Mouse (Mus musculus): Measurements from ENCODE around the gene Fam217a. TPM values are rescaled to one million over a fixed set of nuclear protein-coding genes. Genes with fewer than 3 reads are reported as not detected.
"Not testable (repeated sequence)": the region's sequence is repeated elsewhere in the genome, so short reads cannot be mapped to it uniquely, and the experiment has no call there.

The Fam217a gene
- 0.62 and 0.95 TPM in 2 replicates for polyA plus RNA-seq (2016; fragmentation: Nextera tagmentation; extraction: Ambion mirVana)

DNA sequence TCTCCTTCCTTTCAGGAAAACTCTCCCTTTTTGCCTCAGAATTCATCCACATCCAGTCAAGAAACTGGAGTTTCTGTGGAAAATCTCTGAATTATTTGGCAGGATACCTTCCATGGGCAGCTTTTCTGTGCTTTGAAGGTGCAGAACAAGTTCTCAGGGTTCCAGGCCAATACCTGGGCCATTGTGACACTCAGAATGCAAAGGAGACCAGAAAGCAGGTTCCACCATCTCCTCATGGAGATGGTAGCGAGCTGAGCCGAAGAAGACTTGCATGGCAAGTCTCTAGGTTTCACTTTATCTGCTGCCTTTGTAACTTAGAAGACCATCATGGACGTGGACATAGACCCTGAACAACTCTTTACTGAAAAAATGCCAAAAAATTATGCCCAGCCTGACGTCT, at the start of gene Fam217a, which contains the start of gene 4933417A18Rik:
TSS of gene Fam217a (minus strand) at position 101 of the 400 bp plus-strand sequence.
TSS of gene 4933417A18Rik (plus strand) at position 200 of the 400 bp plus-strand sequence.
- Histone ChIP-seq H3K27ac (replicated peaks) (no peak within 1 kb of the TSS), H3K36me3 (no peaks in the 10 kb centered on the region), H3K27me3 (ENCODE audit: low read depth, poor library complexity, severe bottlenecking) (no peaks in the 10 kb centered on the region), H3K4me3 (no peak within 1 kb of the TSS), H3K9me3 (replicated peaks) (no peaks in the 10 kb centered on the region), H3K4me1 (no peaks in the 10 kb centered on the region)
- WGBS = 88% methylated on average over 4 of the region's 4 CpGs
- DNase-seq (ENCODE audit: low spot score) = no peak

DNA sequence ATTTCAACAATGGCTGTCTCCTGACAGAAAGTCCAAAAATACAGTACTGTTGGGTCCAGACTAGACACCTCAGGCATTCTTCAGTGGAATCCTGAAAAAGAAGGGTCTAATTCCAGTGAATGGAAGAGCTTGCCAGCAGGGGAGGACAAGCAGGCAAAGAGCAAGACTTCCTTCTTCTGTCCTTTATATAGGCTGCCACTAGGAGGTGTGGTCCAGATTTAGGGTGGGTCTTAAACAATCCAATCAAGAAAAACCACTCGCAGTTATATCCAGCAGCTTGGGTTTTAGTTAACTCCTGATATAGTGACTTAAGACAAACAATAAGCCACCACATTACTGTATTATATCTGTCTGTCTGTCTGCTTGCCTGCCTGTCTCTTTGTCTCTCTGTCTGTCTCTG, 49.7 kb upstream of the Fam217a start:
- Histone ChIP-seq H3K27ac (replicated peaks) (no peak overlapping the region), H3K9me3 (replicated peaks) (no peaks in the 10 kb centered on the region), H3K27me3 (ENCODE audit: low read depth, poor library complexity, severe bottlenecking) (no peaks in the 10 kb centered on the region), H3K4me3 (no peak overlapping the region), H3K36me3 (peaks cover 25% of the 10 kb centered on the region), H3K4me1 (no peaks in the 10 kb centered on the region)
- no peak for DNase-seq (ENCODE audit: low spot score)
- WGBS = 77% methylated on average over 1 of the region's 1 CpGs

DNA sequence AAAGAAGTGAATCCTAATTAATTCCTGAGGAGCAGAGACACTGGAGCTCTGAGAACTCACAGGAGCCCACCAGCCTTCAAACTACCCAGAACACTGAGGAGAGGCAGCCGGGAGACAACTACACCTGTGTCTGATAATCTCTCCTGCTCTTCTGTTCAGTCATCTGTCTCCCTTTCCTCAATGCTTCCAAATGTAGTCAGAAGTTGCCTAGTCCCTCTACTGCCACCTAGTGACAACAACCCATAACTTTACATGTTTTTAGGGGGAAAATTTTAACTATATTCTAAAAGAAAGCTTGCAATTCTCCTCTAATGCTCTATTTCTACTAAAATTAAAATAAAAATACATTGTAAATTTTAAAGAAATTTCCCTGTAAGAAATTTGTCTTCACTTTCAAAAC, 49.0 kb upstream of the Fam217a start:
- WGBS = 42% methylated on average over 1 of the region's 1 CpGs
- DNase-seq (ENCODE audit: low spot score) = no peak
- H3K9me3 ChIP-seq (replicated peaks) = no peaks in the 10 kb centered on the region
- H3K27me3 ChIP-seq (ENCODE audit: low read depth, poor library complexity, severe bottlenecking) = no peaks in the 10 kb centered on the region
- no peaks in the 10 kb centered on the region for H3K4me1 ChIP-seq
- peaks cover 19% of the 10 kb centered on the region for H3K36me3 ChIP-seq
- H3K4me3 ChIP-seq = no peak overlapping the region
- H3K27ac ChIP-seq (replicated peaks) = no peak overlapping the region

DNA sequence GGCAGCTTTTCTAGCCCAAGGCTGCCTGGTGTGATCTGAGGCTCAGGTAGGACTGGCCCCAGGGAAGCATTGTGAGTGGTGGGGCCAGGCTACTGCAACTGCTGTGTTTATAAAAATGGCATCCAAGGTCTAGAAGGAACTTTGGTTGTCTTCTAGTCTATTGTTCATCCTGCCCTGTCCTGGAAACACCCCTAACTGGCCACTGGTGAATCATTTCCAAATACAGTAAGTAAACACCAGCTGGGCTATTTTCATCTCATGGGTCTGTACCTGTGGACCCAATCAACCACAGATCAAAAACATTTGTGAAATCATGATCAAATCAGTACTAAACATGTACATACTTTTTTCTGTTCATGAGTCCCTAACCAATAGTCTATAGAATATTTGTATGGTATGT, 48.3 kb upstream of the Fam217a start:
- H3K9me3 ChIP-seq (replicated peaks); H3K4me3 ChIP-seq; DNase-seq (ENCODE audit: low spot score); H3K27ac ChIP-seq (replicated peaks); H3K27me3 ChIP-seq (ENCODE audit: low read depth, poor library complexity, severe bottlenecking); H3K4me1 ChIP-seq: not testable (repeated sequence)
- peaks cover 12% of the 10 kb centered on the region for H3K36me3 ChIP-seq

DNA sequence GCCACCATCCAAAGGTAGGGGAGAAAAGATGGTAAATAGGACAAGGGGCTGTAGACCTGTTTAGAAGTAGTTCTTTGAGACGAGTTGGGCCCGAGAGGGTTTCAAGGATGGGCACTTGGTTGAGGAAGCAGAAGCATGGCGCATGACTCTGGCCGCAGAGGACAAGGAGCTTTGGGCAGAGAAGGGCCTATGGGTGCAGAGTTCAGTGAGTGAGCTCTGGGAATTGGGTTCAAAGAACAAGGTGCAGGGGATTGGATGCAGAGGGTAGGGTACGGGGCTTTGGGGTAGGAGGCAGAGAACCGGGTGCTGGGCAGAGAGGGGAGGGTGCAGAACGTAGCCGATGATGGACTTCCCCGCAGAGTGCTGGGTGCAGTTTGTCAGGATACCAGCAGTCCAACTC, 41.5 kb upstream of the Fam217a start:
- H3K36me3 ChIP-seq; H3K27ac ChIP-seq (replicated peaks); H3K4me3 ChIP-seq; DNase-seq (ENCODE audit: low spot score); H3K9me3 ChIP-seq (replicated peaks): not testable (repeated sequence)
- H3K27me3 ChIP-seq (ENCODE audit: low read depth, poor library complexity, severe bottlenecking) = peaks cover 44% of the 10 kb centered on the region
- 77% methylated on average over 9 of the region's 9 CpGs for WGBS
- peaks cover 18% of the 10 kb centered on the region for H3K4me1 ChIP-seq

DNA sequence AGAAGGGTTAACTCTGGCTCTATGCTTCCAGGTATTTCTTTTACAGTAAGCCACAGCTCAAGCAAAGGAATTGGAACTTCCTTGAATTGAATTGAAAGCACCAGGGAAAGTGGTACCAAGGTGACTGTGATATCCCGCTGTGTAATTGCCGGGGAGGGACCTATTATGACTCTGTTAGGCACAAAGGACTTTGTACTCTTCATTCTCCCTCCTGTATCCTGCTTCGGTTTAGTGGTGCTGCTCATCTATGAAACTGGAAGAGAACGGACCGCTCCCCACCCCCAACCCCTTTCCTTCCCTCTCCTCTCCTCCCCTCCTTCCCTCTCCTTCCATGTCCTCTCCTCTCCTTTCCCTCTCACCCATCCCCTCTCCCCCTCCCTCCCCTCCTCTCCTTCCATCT, 40.8 kb upstream of the Fam217a start:
- Histone ChIP-seq H3K27me3 (ENCODE audit: low read depth, poor library complexity, severe bottlenecking) (peaks cover 44% of the 10 kb centered on the region), H3K9me3 (replicated peaks) (no peaks in the 10 kb centered on the region), H3K4me3 (peak overlapping the region; percentile 62), H3K4me1 (peaks cover 18% of the 10 kb centered on the region), H3K36me3 (no peaks in the 10 kb centered on the region), H3K27ac (replicated peaks) (no peak overlapping the region)
- 4% methylated on average over 5 of the region's 5 CpGs for WGBS
- no peak for DNase-seq (ENCODE audit: low spot score)

DNA sequence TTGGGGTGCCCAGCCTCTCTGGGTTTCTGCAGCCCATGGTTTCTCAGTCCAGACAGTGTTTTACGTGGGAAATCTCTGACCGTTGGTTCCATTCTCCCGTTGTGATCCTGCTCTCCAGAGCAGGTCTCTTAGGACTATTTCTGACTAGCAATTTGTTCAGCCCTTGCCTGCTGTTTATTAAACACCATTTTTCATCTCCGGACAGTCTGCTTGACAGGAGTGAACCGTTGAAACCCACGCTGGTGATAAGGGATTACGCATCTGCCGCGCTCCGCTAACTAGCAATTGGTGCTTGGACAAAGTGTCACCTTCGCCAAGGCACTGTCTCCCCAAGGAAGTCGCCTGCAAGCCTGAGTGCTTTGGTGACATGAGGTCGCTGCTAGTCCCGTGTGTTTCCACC, 40.3 kb upstream of the Fam217a start:
- H3K36me3 ChIP-seq = no peaks in the 10 kb centered on the region
- no peak overlapping the region for H3K27ac ChIP-seq (replicated peaks)
- DNase-seq (ENCODE audit: low spot score) = peak; percentile 22
- 6% methylated on average over 14 of the region's 14 CpGs for WGBS
- H3K4me1 ChIP-seq = peaks cover 18% of the 10 kb centered on the region
- H3K27me3 ChIP-seq (ENCODE audit: low read depth, poor library complexity, severe bottlenecking) = peaks cover 44% of the 10 kb centered on the region
- peak overlapping the region; percentile 62 for H3K4me3 ChIP-seq
- no peaks in the 10 kb centered on the region for H3K9me3 ChIP-seq (replicated peaks)

DNA sequence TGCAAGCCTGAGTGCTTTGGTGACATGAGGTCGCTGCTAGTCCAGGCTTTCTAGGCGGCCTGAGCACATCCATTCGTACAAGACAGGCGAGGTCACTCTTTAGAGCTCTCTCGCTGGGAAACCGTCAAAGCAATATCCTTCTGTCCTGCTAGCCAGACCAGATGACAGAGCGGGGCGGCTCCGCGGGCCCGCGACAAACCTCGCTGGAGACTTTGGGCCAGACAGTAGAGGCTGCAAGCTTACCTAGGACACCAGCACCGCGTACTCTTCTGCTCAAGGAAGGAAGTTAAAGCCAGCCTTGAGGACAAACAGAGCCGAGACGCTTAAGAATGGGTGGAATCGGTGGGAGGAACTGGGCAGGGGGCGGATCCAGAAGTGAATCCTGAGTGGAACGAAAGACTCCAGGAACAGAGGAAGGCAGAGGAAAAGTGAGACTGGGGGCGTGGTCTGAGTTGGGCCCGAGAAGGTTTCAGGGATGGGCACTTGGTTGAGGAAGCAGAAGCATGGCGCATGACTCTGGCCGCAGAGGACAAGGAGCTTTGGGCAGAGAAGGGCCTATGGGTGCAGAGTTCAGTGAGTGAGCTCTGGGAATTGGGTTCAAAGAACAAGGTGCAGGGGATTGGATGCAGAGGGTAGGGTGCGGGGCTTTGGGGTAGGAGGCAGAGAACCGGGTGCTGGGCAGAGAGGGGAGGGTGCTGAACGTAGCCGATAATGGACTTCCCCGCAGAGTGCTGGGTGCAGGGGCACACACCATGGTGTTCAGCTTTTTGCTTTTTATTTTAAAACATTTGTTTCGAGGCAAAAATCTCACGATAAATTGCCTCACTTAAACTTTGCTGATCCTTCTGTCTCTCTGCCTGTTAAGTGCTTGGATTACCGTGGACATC, 39.6 kb upstream of the Fam217a start, which contains the start of gene Eci3:
TSS of gene Eci3 (minus strand) at position 300 of the 887 bp plus-strand sequence.
- no peaks in the 10 kb centered on the region for H3K36me3 ChIP-seq
- H3K27me3 ChIP-seq (ENCODE audit: low read depth, poor library complexity, severe bottlenecking) = peaks cover 44% of the 10 kb centered on the region
- H3K4me1 ChIP-seq = peaks cover 18% of the 10 kb centered on the region
- H3K9me3 ChIP-seq (replicated peaks) = no peaks in the 10 kb centered on the region
- WGBS = 3% methylated on average over 32 of the region's 32 CpGs
- peak; percentile 55 for DNase-seq (ENCODE audit: low spot score)
- H3K4me3 ChIP-seq = peak within 1 kb of the TSS; percentile 62
- no peak within 1 kb of the TSS for H3K27ac ChIP-seq (replicated peaks)

DNA sequence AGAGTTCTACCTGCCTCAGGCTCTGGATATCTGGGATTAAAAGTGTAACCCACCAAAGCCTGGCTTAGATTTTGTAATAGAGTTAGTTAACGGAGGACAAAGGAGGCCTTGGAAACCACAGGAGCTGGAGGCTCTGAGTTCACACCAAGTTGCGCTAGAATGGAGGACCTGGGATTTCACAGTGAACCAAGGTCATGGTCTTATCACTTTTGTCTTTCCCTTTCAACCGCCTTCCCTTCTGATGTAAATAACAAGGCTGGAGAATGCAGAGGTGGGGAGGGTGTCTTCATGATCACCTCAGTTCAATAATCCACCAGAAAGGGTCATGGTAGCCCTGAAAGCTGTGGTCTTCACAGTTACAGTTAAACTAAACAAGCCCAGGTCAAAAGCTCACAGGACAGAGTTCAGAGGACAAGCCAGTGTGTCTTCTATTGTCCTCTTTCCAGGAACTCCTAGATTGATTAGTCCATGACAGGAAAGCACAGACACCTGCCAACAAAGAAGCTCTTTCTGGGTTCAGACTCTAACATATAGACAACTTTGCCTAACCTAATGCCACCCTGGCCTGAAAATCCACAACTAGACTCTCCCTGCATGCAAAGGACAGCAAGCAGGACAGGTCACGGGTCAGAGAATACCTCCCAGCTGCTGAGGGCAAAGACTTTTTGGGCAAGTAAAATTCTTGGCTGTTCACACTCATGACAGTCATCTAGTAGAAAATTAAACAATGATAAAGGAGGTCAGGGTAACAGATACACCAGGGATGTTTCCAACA, 37.1 kb upstream of the Fam217a start:
- no peak overlapping the region for H3K27ac ChIP-seq (replicated peaks)
- no peak overlapping the region for H3K4me3 ChIP-seq
- H3K4me1 ChIP-seq = peaks cover 18% of the 10 kb centered on the region
- 83% methylated on average over 4 of the region's 4 CpGs for WGBS
- peaks cover 38% of the 10 kb centered on the region for H3K27me3 ChIP-seq (ENCODE audit: low read depth, poor library complexity, severe bottlenecking)
- H3K9me3 ChIP-seq (replicated peaks) = no peaks in the 10 kb centered on the region
- no peaks in the 10 kb centered on the region for H3K36me3 ChIP-seq
- DNase-seq (ENCODE audit: low spot score) = no peak

DNA sequence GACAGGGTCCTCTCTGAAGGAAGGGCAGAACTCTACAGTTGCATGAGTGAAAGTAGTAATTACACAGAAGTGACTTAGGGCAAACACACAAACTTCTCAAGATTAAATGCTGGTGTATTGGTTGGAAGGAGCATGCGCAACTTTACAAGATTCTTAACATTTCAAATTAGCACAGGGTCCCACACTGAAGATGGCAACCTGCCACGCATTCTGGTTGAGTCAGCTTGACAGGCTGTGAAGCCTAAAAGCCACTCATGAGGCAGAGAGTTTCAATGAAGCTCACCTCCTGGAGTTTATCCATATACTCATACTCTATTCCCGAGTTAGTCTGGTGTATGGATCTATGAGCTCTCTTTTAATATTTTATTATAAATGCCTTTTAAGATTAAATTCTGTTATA, 34.0 kb upstream of the Fam217a start:
- H3K27me3 ChIP-seq (ENCODE audit: low read depth, poor library complexity, severe bottlenecking); H3K36me3 ChIP-seq; DNase-seq (ENCODE audit: low spot score); H3K4me3 ChIP-seq; H3K4me1 ChIP-seq; H3K27ac ChIP-seq (replicated peaks); H3K9me3 ChIP-seq (replicated peaks): not testable (repeated sequence)
- WGBS = 90% methylated on average over 3 of the region's 3 CpGs

DNA sequence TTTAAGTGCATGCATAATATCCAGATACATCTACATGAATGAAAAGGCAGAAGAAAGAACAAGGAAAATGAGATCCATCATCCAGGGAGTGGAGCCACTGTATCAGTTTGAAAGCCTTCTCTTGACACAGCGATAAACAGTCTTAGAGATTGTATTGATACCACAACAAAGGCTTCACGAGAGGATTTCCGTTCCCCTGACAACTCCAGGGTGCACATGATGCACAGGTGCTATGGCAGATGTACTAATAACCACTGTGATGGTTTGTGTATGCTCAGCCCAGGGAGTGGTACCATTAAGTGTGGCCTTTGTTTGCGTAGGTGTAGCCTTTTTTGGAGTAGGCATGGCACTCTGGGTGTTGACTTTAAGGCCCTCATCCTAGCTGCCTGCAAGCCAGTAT, 32.8 kb upstream of the Fam217a start:
- WGBS = 86% methylated on average over 4 of the region's 4 CpGs
- DNase-seq (ENCODE audit: low spot score) = no peak
- no peaks in the 10 kb centered on the region for H3K4me1 ChIP-seq

DNA sequence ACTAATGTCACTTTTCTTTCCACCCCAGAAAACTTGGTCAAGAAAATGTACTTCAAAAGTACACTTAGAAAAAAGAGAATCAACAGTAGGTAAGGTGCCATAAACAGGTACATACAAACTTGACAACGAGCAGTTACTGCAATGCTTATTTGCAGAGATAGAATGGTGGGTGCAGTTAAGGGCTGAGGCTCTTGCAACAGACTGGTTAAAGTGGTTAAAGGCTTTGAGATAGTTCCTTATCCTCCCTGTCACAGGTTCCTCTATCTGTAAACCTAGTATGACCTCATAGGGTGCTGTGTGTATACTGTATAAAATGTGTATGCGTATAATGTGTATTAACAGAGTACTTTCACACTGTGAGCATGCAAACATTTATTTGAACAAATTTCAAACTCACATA, 27.3 kb upstream of the Fam217a start:
- DNase-seq (ENCODE audit: low spot score); H3K9me3 ChIP-seq (replicated peaks); H3K27me3 ChIP-seq (ENCODE audit: low read depth, poor library complexity, severe bottlenecking); H3K36me3 ChIP-seq; H3K4me3 ChIP-seq; H3K4me1 ChIP-seq; H3K27ac ChIP-seq (replicated peaks): not testable (repeated sequence)
- WGBS = 93% methylated on average over 2 of the region's 2 CpGs

More for the DNA sequence above, 32.8 kb upstream of the Fam217a start:
- Histone ChIP-seq H3K27ac (replicated peaks) (no peak overlapping the region), H3K4me3 (no peak overlapping the region), H3K9me3 (replicated peaks) (no peaks in the 10 kb centered on the region), H3K36me3 (no peaks in the 10 kb centered on the region), H3K27me3 (ENCODE audit: low read depth, poor library complexity, severe bottlenecking) (no peaks in the 10 kb centered on the region)

DNA sequence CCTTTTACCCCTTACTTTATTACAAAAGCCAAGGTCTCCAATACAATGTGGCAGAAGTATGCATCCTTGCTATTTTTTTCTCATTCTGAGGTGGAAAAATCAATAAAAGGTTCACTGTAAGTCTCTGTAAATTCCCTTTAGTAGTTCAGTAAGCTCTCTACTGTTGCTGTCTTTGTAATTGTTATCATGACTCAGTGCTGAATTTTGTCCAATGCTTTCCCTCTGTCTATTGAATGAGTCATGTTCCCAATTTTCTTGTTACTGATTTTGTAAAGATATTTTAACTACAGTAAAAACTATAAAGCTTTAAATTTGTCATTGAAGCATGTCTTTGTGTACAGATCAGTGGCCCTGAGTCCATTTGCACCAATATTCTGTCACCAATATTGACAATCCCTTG, 18.3 kb upstream of the Fam217a start:
- no peaks in the 10 kb centered on the region for H3K27me3 ChIP-seq (ENCODE audit: low read depth, poor library complexity, severe bottlenecking)
- H3K4me1 ChIP-seq = no peaks in the 10 kb centered on the region
- DNase-seq (ENCODE audit: low spot score) = no peak
- no peak overlapping the region for H3K4me3 ChIP-seq
- no peaks in the 10 kb centered on the region for H3K9me3 ChIP-seq (replicated peaks)
- H3K36me3 ChIP-seq = no peaks in the 10 kb centered on the region
- H3K27ac ChIP-seq (replicated peaks) = no peak overlapping the region

Data from midbrain, embryonic 10.5 days (tissue).